Mouse (Mus musculus) lung, adult 2 months (tissue): ENCODE data around the gene Opn1sw.

ENCODE experiments used
- CTCF ChIP-seq: fragments of 200-500 bp; IDR thresholded peaks from 2 replicates; pipeline ENCODE4 v1.5.1; 2011; ENCODE audit warnings: mild to moderate bottlenecking, low read length, control low read depth; ENCODE audit not compliant: insufficient read depth
- POLR2A ChIP-seq: fragments of 200-500 bp; IDR thresholded peaks from 2 replicates; pipeline ENCODE4 v1.6.1; 2011; ENCODE audit warnings: low read depth, mild to moderate bottlenecking, control low read depth, low read length, borderline replicate concordance; ENCODE audit errors: extremely low read depth

GRCm38 (mm10) chr6:29436461-29436934 is 48.2 kb upstream of the Opn1sw start:
- TF ChIP-seq POLR2A, result no peak
- TF ChIP-seq CTCF, result no peak
